Mouse (Mus musculus) forebrain, embryonic 14.5 days (tissue): ENCODE data around the gene Tcirg1. TPM values are rescaled to one million over a fixed set of nuclear protein-coding genes. Genes with fewer than 3 reads are reported as not detected.
A peak's percentile ranks its signal among the peaks of the same experiment; 100 is the strongest.

Experiments
- ATAC-seq: fragments of 200-750 bp; cut with Nextera tagmentation; 2 replicates; pipeline ENCODE4 v1.8.0; 2017; ENCODE audit warnings: mild to moderate bottlenecking, moderate library complexity
- DNase-seq: peaks from one replicate; pipeline ENCODE4 v3.0.0-alpha.2; 2015; ENCODE audit warnings: low spot score
- H3K27ac ChIP-seq: fragments of 300-500 bp; sonication (generic); 2 replicates; pipeline ENCODE4 v1.5.1; 2014; ENCODE audit warnings: low read depth, mild to moderate bottlenecking, control low read depth, low read length, moderate library complexity
- H3K27me3 ChIP-seq: fragments of 300-500 bp; sonication (generic); replicated peaks from 2 replicates; pipeline ENCODE4 v1.6.1; 2014; ENCODE audit warnings: low read length, control low read depth, mixed read lengths; ENCODE audit not compliant: control insufficient read depth, insufficient read depth
- H3K36me3 ChIP-seq: fragments of 300-500 bp; sonication (generic); 2 replicates; pipeline ENCODE4 v1.6.1; 2014; ENCODE audit warnings: low read length, control low read depth; ENCODE audit not compliant: control insufficient read depth, insufficient read depth
- H3K4me1 ChIP-seq: fragments of 300-500 bp; sonication (generic); 2 replicates; pipeline ENCODE4 v1.6.1; 2014; ENCODE audit warnings: antibody characterized with exemption, low read length, control low read depth; ENCODE audit not compliant: control insufficient read depth, insufficient read depth
- H3K4me2 ChIP-seq: fragments of 300-500 bp; sonication (generic); 2 replicates; pipeline ENCODE4 v1.6.1; 2014; ENCODE audit warnings: mild to moderate bottlenecking, control low read depth, low read length
- H3K4me3 ChIP-seq: fragments of 300-500 bp; sonication (generic); 2 replicates; pipeline ENCODE4 v1.5.1; 2014; ENCODE audit warnings: low read depth, low read length, control low read depth
- H3K9ac ChIP-seq: fragments of 300-500 bp; sonication (generic); 2 replicates; pipeline ENCODE4 v1.6.1; 2014; ENCODE audit warnings: mild to moderate bottlenecking, low read length, control low read depth, moderate library complexity
- H3K9me3 ChIP-seq: fragments of 300-500 bp; sonication (generic); replicated peaks from 2 replicates; pipeline ENCODE4 v1.6.1; 2016; ENCODE audit warnings: low read length, control low read depth, mixed read lengths; ENCODE audit not compliant: control insufficient read depth
- WGBS: fragments of 180-500 bp; shearing (Covaris S2); extraction: QIAGEN DNeasy Blood & Tissue Kit; methylation state at CpG from one replicate; pipeline ENCODE4 v1.1.7; 2014; 5-methylcytosine and 5-hydroxymethylcytosine counted together
- polyA plus RNA-seq: library from polyadenylated mRNA; unstranded; fragments of >200 nt; fragmentation: Nextera tagmentation; extraction: Ambion mirVana; gene quantifications from 2 replicates; pipeline ENCODE4 v1.2.1, GENCODE M21; 2014

The Tcirg1 gene
- polyA plus RNA-seq, 1 experiment from 2014 or later = 5.8 TPM

DNA sequence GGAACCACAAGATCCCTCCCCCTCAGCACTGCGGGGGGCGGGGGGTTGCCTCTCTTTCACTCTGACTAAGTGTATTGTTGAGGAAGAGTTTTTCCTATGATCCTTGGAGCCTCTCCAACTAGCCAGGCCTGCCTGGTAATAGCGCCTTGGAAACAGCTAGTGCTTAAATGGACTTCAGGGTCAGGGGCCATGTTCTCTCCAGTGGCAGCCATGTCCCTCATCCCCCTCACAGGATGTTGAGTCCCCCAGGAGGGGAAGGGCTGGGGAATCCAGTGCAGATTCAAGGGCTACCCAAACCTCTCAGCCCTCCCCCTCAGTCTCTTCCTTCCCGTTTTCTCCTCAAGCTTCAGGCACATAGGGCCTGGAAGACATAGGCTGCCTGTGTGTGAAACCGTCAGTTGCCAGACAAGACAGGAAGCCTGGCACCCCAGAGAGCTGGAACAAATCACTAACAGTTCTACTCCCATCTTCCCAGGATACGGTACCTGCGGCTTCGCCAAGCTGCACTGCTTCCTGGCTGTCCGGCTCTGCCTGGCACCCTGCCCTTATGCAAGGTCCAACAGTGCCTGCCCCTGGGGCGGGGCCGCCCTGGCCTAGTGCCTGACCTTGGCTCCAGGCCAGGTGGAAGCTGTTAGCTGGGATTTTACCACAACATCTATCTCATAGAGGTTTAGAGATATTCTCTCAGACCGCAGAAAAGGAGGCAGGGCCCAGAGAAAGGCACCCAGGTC lies 22.4 kb upstream of the Tcirg1 start, which contains the start of gene Aldh3b1:
Aldh3b1 (minus strand) TSS at position 598 of the 731 bp plus-strand sequence.
- Histone ChIP-seq H3K4me2 (no peak within 1 kb of the TSS), H3K4me1 (peaks cover 4% of the 10 kb centered on the region; the same call in 1 of the 2 replicates), H3K27me3 (no peaks in the 10 kb centered on the region), H3K36me3 (no peaks in the 10 kb centered on the region), H3K27ac (peak within 1 kb of the TSS; percentile 36; the same call in 1 of the 2 replicates), H3K4me3 (no peak within 1 kb of the TSS), H3K9me3 (no peaks in the 10 kb centered on the region), H3K9ac (no peak within 1 kb of the TSS)
- DNase-seq (peak; percentile 51), ATAC-seq (peak; percentile 32; the same call in 1 of the 2 replicates)
- WGBS = 52% methylated on average over 12 of the region's 12 CpGs

DNA sequence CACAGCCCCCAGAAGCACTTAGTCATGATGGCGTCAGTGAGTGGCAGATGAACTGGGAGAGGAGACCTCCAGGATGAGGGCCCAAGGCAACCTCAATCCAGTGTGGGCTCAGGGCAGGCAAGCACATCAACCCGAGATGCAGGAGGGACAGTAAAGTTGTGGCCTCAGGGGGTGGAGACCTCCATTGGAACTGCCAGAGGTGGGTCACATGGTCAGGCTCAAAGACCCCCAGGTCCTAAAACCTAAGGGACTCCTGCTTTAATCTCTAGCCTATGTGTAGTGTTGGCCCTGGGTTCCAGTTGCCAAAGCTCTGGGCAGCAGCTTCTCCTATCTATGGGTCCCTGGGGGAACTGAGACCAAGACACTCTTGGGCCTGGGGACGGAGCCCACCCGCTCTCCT lies 21.8 kb upstream of the Tcirg1 start:
- Histone ChIP-seq H3K4me1 (peaks cover 4% of the 10 kb centered on the region; the same call in 1 of the 2 replicates), H3K4me2 (no peak overlapping the region), H3K27ac (0 out of 2 replicates have a peak overlapping the region, but pooled peaks have one; percentile 36), H3K4me3 (no peak overlapping the region), H3K9ac (no peak overlapping the region), H3K9me3 (no peaks in the 10 kb centered on the region), H3K36me3 (no peaks in the 10 kb centered on the region), H3K27me3 (no peaks in the 10 kb centered on the region)
- 76% methylated on average over 4 of the region's 4 CpGs for WGBS
- ATAC-seq (no peak), DNase-seq (no peak)

- Histone ChIP-seq H3K27ac (no peak overlapping the region), H3K4me3 (no peak overlapping the region), H3K36me3 (no peaks in the 10 kb centered on the region), H3K9me3 (no peaks in the 10 kb centered on the region), H3K4me2 (no peak overlapping the region), H3K27me3 (no peaks in the 10 kb centered on the region), H3K4me1 (peaks cover 4% of the 10 kb centered on the region; the same call in 1 of the 2 replicates), H3K9ac (no peak overlapping the region)
- ATAC-seq (no peak), DNase-seq (no peak)
- 83% methylated on average over 4 of the region's 4 CpGs for WGBS
Observed at GRCm38 (mm10) chr19:3927989-3928388, 21.1 kb upstream of the Tcirg1 start.

DNA sequence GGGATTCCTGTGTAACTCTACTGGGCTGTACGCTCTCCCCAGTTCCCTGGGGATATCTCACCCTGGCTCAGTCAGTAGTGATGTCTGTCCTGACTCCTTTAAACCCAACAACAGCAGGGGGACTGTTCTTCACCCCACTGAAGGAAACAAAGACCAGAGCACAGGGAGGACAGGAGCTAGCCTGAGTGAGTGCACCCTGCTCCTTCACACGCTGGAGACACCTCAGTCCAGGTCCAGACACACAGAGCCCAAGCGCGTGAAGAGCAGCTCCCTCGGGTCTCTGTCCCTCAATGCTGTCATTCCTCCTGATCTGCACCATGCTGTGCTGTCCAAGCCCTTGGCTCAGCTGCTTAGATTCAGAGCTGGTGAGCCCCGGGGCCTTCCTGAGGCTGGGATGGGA lies 19.8 kb upstream of the Tcirg1 start:
- Histone ChIP-seq H3K9ac (no peak overlapping the region), H3K27me3 (no peaks in the 10 kb centered on the region), H3K4me1 (peaks cover 4% of the 10 kb centered on the region; the same call in 1 of the 2 replicates), H3K4me3 (no peak overlapping the region), H3K9me3 (no peaks in the 10 kb centered on the region), H3K4me2 (no peak overlapping the region), H3K27ac (no peak overlapping the region), H3K36me3 (no peaks in the 10 kb centered on the region)
- ATAC-seq = no peak
- no peak for DNase-seq
- WGBS = 60% methylated on average over 6 of the region's 6 CpGs

- Histone ChIP-seq H3K9me3 (no peaks in the 10 kb centered on the region), H3K4me3 (no peak overlapping the region), H3K4me1 (peaks cover 4% of the 10 kb centered on the region; the same call in 1 of the 2 replicates), H3K27me3 (no peaks in the 10 kb centered on the region), H3K9ac (no peak overlapping the region), H3K4me2 (no peak overlapping the region), H3K27ac (no peak overlapping the region), H3K36me3 (no peaks in the 10 kb centered on the region)
- ATAC-seq (no peak), DNase-seq (no peak)
- 71% methylated on average over 3 of the region's 3 CpGs for WGBS
Observed at GRCm38 (mm10) chr19:3926279-3926678, 19.3 kb upstream of the Tcirg1 start.

- no peak for DNase-seq
- ATAC-seq = no peak
- H3K27me3 ChIP-seq = no peaks in the 10 kb centered on the region
- no peak overlapping the region for H3K4me2 ChIP-seq
- 86% methylated on average over 6 of the region's 6 CpGs for WGBS
- no peak overlapping the region for H3K4me3 ChIP-seq
- H3K4me1 ChIP-seq = peaks cover 4% of the 10 kb centered on the region; the same call in 1 of the 2 replicates
- H3K27ac ChIP-seq = no peak overlapping the region
- no peaks in the 10 kb centered on the region for H3K9me3 ChIP-seq
- no peaks in the 10 kb centered on the region for H3K36me3 ChIP-seq
- H3K9ac ChIP-seq = no peak overlapping the region
Observed at GRCm38 (mm10) chr19:3925859-3926258, 18.9 kb upstream of the Tcirg1 start.

GRCm38 (mm10) chr19:3924868-3925267 lies 17.9 kb upstream of the Tcirg1 start:
- H3K4me1 ChIP-seq = peaks cover 4% of the 10 kb centered on the region; the same call in 1 of the 2 replicates
- no peaks in the 10 kb centered on the region for H3K36me3 ChIP-seq
- no peak for ATAC-seq
- H3K9ac ChIP-seq = no peak overlapping the region
- H3K27me3 ChIP-seq = no peaks in the 10 kb centered on the region
- 92% methylated on average over 7 of the region's 7 CpGs for WGBS
- H3K9me3 ChIP-seq = no peaks in the 10 kb centered on the region
- H3K4me3 ChIP-seq = no peak overlapping the region
- H3K27ac ChIP-seq = no peak overlapping the region
- no peak for DNase-seq
- no peak overlapping the region for H3K4me2 ChIP-seq

DNA sequence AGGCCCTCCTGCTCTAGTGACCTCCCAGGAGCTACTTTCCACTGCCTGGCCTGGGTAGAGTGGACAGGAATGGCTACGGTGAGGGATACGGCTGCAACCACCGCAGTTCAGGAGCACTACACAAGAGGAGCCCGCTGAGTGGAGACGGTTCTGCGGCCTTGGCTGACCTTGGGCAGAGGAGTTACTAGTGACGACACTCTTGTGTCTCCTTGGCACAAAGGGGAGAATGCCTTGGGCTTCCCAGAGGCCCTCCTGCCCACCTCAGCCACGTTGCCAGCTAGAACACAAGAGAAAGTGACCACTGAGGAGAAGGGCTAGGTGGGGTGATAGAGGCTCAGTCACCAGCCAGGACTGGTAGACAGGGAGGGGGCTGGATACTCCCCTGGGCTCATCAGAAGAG lies 17.3 kb upstream of the Tcirg1 start:
- H3K4me1 ChIP-seq = no peaks in the 10 kb centered on the region
- no peak overlapping the region for H3K4me3 ChIP-seq
- H3K9me3 ChIP-seq = no peaks in the 10 kb centered on the region
- ATAC-seq = no peak
- WGBS = 83% methylated on average over 8 of the region's 8 CpGs
- no peak overlapping the region for H3K27ac ChIP-seq
- DNase-seq = no peak
- no peak overlapping the region for H3K4me2 ChIP-seq
- H3K36me3 ChIP-seq = no peaks in the 10 kb centered on the region
- no peak overlapping the region for H3K9ac ChIP-seq
- H3K27me3 ChIP-seq = no peaks in the 10 kb centered on the region

DNA sequence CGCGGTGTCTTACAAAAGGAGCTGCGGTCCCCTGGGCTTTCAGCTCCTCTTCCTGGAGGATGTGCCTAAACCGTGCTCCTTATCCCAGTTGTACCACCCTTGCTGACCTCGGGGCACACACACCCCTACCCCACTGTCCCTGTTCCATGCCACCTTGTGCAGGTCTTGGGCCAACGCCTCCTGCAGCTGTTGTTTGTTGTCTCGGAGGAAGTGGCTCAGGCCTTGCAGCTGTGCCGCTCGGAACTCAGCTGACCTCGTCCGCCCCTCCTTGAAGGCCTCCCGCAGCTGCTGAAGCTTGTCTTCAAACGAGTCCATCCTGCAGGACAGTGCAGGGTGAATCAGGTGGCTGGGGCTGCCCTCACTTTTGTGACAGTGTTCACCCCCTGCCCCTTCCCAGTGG lies 16.7 kb upstream of the Tcirg1 start:
- Histone ChIP-seq H3K27ac (no peak overlapping the region), H3K9ac (no peak overlapping the region), H3K36me3 (no peaks in the 10 kb centered on the region), H3K4me1 (no peaks in the 10 kb centered on the region), H3K4me3 (no peak overlapping the region), H3K9me3 (no peaks in the 10 kb centered on the region), H3K27me3 (no peaks in the 10 kb centered on the region), H3K4me2 (no peak overlapping the region)
- 71% methylated on average over 13 of the region's 13 CpGs for WGBS
- DNase-seq (no peak), ATAC-seq (no peak)
